12 mouse cellular contexts compared by ENCODE assay signal in genomic region chr4:84839466-84839865, GRCm38 (mm10).
"Had no signal": no experiment of that assay in that cellular context is flagged by ENCODE, and none has a peak within 500 bp of the region (broad histone marks: within the 10 kb centered on the region; RNA-seq: fewer than 3 reads in every experiment).

No protein-coding gene starts in this region.

- DNase-seq: retina, postnatal 1 day; right cerebral cortex, adult 18-20 months; right cerebral cortex, postnatal 14 days; right cerebral cortex, postnatal 25 days; right cerebral cortex, postnatal 4 days; spleen, adult 18-20 months; thymus, adult 18-20 months; thymus, adult 2 months; thymus, postnatal 14 days; thymus, postnatal 25 days; thymus, postnatal 36 days; thymus, postnatal 4 days had no signal
